In the genomic region with DNA sequence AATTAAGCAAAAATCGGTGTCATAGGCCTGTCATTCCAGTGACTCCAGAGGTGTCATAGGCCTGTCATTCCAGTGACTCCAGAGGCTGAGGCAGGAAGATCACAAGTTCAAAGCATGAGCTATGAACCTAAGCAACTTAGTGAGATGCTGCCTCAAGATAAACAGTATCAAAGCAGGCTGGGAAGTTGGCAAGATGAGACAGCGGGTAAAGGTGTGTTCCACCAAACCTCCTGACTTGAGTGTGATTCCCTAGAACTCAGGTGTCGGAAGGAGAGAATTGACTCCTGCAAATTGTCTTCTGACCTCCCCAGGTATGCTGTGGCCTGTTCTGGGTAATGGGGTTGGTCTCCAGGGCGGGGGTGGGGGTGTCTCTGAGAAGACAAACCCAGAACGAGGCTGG, we compare ENCODE assay signal across 8 mouse cellular contexts. TPM values are rescaled to one million over a fixed set of nuclear protein-coding genes. Genes with fewer than 3 reads are reported as not detected.
DNase-seq lines count a peak whose midpoint lies in the region; ATAC-seq and TF ChIP-seq lines count a peak whose summit lies in the region.

Gene Psmd9, plus strand, starts transcription at position 130 of the 400 bp plus-strand sequence.

- intact Hi-C loops in left cerebral cortex, postnatal 4 days (cut with DNase I): no loop called here

- no peak for ATAC-seq in lung, postnatal 0 days
- ATAC-seq in embryonic facial prominence, embryonic 13.5 days (ENCODE audit: insufficient number of reproducible peaks, insufficient read depth, low FRiP score, low TSS enrichment, low read depth): no peak
- ATAC-seq in heart, postnatal 0 days (ENCODE audit: insufficient read depth, low read depth): no peak
- ATAC-seq in neural tube, embryonic 15.5 days (ENCODE audit: low FRiP score): no peak

- no peak within 1 kb of the TSS for H3K4me2 ChIP-seq in lung, postnatal 0 days (replicated peaks; ENCODE audit: low read depth, low read length)
- H3K4me2 ChIP-seq in embryonic facial prominence, embryonic 13.5 days: no peak within 1 kb of the TSS
- H3K4me2 ChIP-seq in heart, postnatal 0 days (ENCODE audit: low read depth, low read length): no peak within 1 kb of the TSS
- H3K4me2 ChIP-seq in neural tube, embryonic 15.5 days: no peak within 1 kb of the TSS

- H3K9me3 ChIP-seq in lung, postnatal 0 days (ENCODE audit: low read length): no peaks in the 10 kb centered on the region
- H3K9me3 ChIP-seq in embryonic facial prominence, embryonic 13.5 days: no peaks in the 10 kb centered on the region
- H3K9me3 ChIP-seq in heart, postnatal 0 days (replicated peaks; ENCODE audit: control insufficient read depth, low read length): no peaks in the 10 kb centered on the region
- H3K9me3 ChIP-seq in neural tube, embryonic 15.5 days (replicated peaks): no peaks in the 10 kb centered on the region

- no peaks in the 10 kb centered on the region for H3K4me1 ChIP-seq in lung, postnatal 0 days (ENCODE audit: insufficient read depth, low read depth, low read length)
- peaks cover 31% of the 10 kb centered on the region for H3K4me1 ChIP-seq in embryonic facial prominence, embryonic 13.5 days
- no peaks in the 10 kb centered on the region for H3K4me1 ChIP-seq in heart, postnatal 0 days (ENCODE audit: control insufficient read depth, insufficient read depth)
- H3K4me1 ChIP-seq in neural tube, embryonic 15.5 days: peaks cover 15% of the 10 kb centered on the region

- no peak for TF ChIP-seq CTCF in lung, postnatal 0 days (IDR thresholded peaks at IDR 0.05)
- no peak for TF ChIP-seq CTCF in heart, postnatal 0 days (IDR thresholded peaks at IDR 0.05; ENCODE audit: low read depth)

- H3K4me3 ChIP-seq in lung, postnatal 0 days (ENCODE audit: low read depth, low read length): no peak within 1 kb of the TSS
- H3K4me3 ChIP-seq in embryonic facial prominence, embryonic 13.5 days: no peak within 1 kb of the TSS
- no peak within 1 kb of the TSS for H3K4me3 ChIP-seq in heart, postnatal 0 days (ENCODE audit: low read depth, low read length)
- H3K4me3 ChIP-seq in neural tube, embryonic 15.5 days (replicated peaks): no peak within 1 kb of the TSS

- no peak within 1 kb of the TSS for H3K27ac ChIP-seq in lung, postnatal 0 days (ENCODE audit: low read length)
- peak within 1 kb of the TSS; percentile 77 for H3K27ac ChIP-seq in embryonic facial prominence, embryonic 13.5 days
- H3K27ac ChIP-seq in heart, postnatal 0 days (ENCODE audit: low read depth): no peak within 1 kb of the TSS
- no peak within 1 kb of the TSS for H3K27ac ChIP-seq in neural tube, embryonic 15.5 days (replicated peaks)

- TF ChIP-seq EP300 in lung, postnatal 0 days (IDR thresholded peaks at IDR 0.05): no peak
- TF ChIP-seq EP300 in heart, postnatal 0 days (IDR thresholded peaks at IDR 0.05; ENCODE audit: low read depth): no peak

- H3K27me3 ChIP-seq in lung, postnatal 0 days (replicated peaks; ENCODE audit: insufficient read depth, low read length): no peaks in the 10 kb centered on the region
- no peaks in the 10 kb centered on the region for H3K27me3 ChIP-seq in embryonic facial prominence, embryonic 13.5 days
- H3K27me3 ChIP-seq in heart, postnatal 0 days (ENCODE audit: control insufficient read depth, insufficient read depth, low read length): no peaks in the 10 kb centered on the region
- no peaks in the 10 kb centered on the region for H3K27me3 ChIP-seq in neural tube, embryonic 15.5 days (replicated peaks)

- WGBS in lung, postnatal 0 days: 77% methylated on average over 5 of the region's 5 CpGs
- 81% methylated on average over 5 of the region's 5 CpGs for WGBS in embryonic facial prominence, embryonic 13.5 days
- WGBS in heart, postnatal 0 days: 86% methylated on average over 5 of the region's 5 CpGs
- 85% methylated on average over 5 of the region's 5 CpGs for WGBS in neural tube, embryonic 15.5 days

- DNase-seq in lung, postnatal 0 days (ENCODE audit: low spot score): no peak
- DNase-seq in lung, postnatal 25 days (ENCODE audit: low spot score): no peak
- no peak for DNase-seq in heart, postnatal 0 days (ENCODE audit: low spot score)
- no peak for DNase-seq in left cerebral cortex, postnatal 4 days
- DNase-seq in T-cell, adult 2 months (ENCODE audit: low spot score): no peak
- DNase-seq in right cerebral cortex, postnatal 36 days (ENCODE audit: low spot score in 2 of 2): no peak

- peaks cover 13% of the 10 kb centered on the region; the same call in 1 of the 2 replicates for H3K36me3 ChIP-seq in lung, postnatal 0 days (ENCODE audit: insufficient read depth, low read length)
- peaks cover 26% of the 10 kb centered on the region for H3K36me3 ChIP-seq in embryonic facial prominence, embryonic 13.5 days
- H3K36me3 ChIP-seq in heart, postnatal 0 days (replicated peaks; ENCODE audit: control insufficient read depth, insufficient read depth, low read length): peaks cover 26% of the 10 kb centered on the region
- H3K36me3 ChIP-seq in neural tube, embryonic 15.5 days: peaks cover 19% of the 10 kb centered on the region

- no peak within 1 kb of the TSS for H3K9ac ChIP-seq in lung, postnatal 0 days (replicated peaks; ENCODE audit: low read depth)
- H3K9ac ChIP-seq in embryonic facial prominence, embryonic 13.5 days: no peak within 1 kb of the TSS
- H3K9ac ChIP-seq in heart, postnatal 0 days (replicated peaks; ENCODE audit: low read depth, low read length): no peak within 1 kb of the TSS
- H3K9ac ChIP-seq in neural tube, embryonic 15.5 days (replicated peaks): no peak within 1 kb of the TSS

RNA-seq across cellular contexts. Expression of gene Psmd9, which starts in this region (rescaled TPM):
- polyA plus RNA-seq in lung, postnatal 0 days (2015; fragmentation: Nextera tagmentation; extraction: Ambion mirVana): 61.3 and 62.0 TPM in 2 replicates
- 95.3 and 107 TPM in 2 replicates for polyA plus RNA-seq in embryonic facial prominence, embryonic 13.5 days (2015; fragmentation: Nextera tagmentation; extraction: Ambion mirVana)
- 11.2 and 19.5 TPM in 2 replicates for total RNA-seq in heart, postnatal 0 days (2014; rRNA removed; ENCODE audit: low replicate concordance)
- polyA plus RNA-seq in heart, postnatal 0 days (2015; fragmentation: Nextera tagmentation; extraction: Ambion mirVana): 54.0 and 54.9 TPM in 2 replicates
- total RNA-seq in left cerebral cortex, postnatal 4 days (2021): 10 to 100 TPM; 34.9 to 39.3 TPM
- polyA plus RNA-seq in neural tube, embryonic 15.5 days (2015; fragmentation: Nextera tagmentation; extraction: Ambion mirVana): 79.5 and 81.1 TPM in 2 replicates
